Comparison of ENCODE assay signal across 24 mouse cellular contexts in genomic region chr1:168408757-168409156, GRCm38 (mm10). TPM values are rescaled to one million over a fixed set of nuclear protein-coding genes. Genes with fewer than 3 reads are reported as not detected.
DNase-seq lines count a peak whose midpoint lies in the region; ATAC-seq and TF ChIP-seq lines count a peak whose summit lies in the region.
"Had no signal": no experiment of that assay in that cellular context is flagged by ENCODE, and none has a peak within 500 bp of the region (broad histone marks: within the 10 kb centered on the region; RNA-seq: fewer than 3 reads in every experiment).

No protein-coding gene starts in this region.

- no peak for TF ChIP-seq POLR2A in lung, adult 2 months (IDR thresholded peaks at IDR 0.05; ENCODE audit: borderline replicate concordance, extremely low read depth, low read depth, low read length)

- peak overlapping the region; percentile 44; the same call in 1 of the 2 replicates for H3K27ac ChIP-seq in lung, embryonic 16.5 days (ENCODE audit: low read length)
- H3K27ac ChIP-seq in forebrain, postnatal 0 days (ENCODE audit: low read depth, low read length) = 0 out of 2 replicates have a peak overlapping the region, but pooled peaks have one; percentile 15
- H3K27ac ChIP-seq: embryonic facial prominence, embryonic 15.5 days; hindbrain, embryonic 13.5 days; limb, embryonic 13.5 days; liver, embryonic 13.5 days had no signal

- H3K4me3 ChIP-seq in lung, embryonic 16.5 days (ENCODE audit: low read length) = no peak overlapping the region
- H3K4me3 ChIP-seq in lung, adult 2 months (replicated peaks; ENCODE audit: extremely low read depth, low read depth, low read length) = no peak overlapping the region
- H3K4me3 ChIP-seq in forebrain, postnatal 0 days (ENCODE audit: low read depth, low read length) = no peak overlapping the region
- H3K4me3 ChIP-seq: embryonic facial prominence, embryonic 15.5 days; hindbrain, embryonic 13.5 days; limb, embryonic 13.5 days; liver, embryonic 13.5 days; megakaryocyte, embryonic 14.5 days had no signal

- peak; percentile 59 for ATAC-seq in frontal cortex, adult (ENCODE audit: low TSS enrichment)
- ATAC-seq in lung, embryonic 16.5 days (ENCODE audit: low read depth) = no peak
- ATAC-seq in forebrain, postnatal 0 days = peak; percentile 40; the same call in 1 of the 2 replicates
- ATAC-seq: inflammation-experienced regulatory T-cells, adult 6 months had no signal

- DNase-seq in frontal cortex, postnatal 25 days (ENCODE audit: low spot score in 2 of 2) = no peak
- DNase-seq in heart, postnatal 4 days = peak; percentile 4
- no peak for DNase-seq in heart, adult 18-20 months
- no peak for DNase-seq in lung, adult 2 months
- no peak for DNase-seq in forebrain, postnatal 0 days
- DNase-seq in spleen, postnatal 10 days (ENCODE audit: low spot score in 2 of 2) = no peak
- DNase-seq: adrenal gland, postnatal 36 days; cerebellum, adult 18-20 months; cerebellum, postnatal 25 days; kidney, adult 2 months; kidney, postnatal 4 days; liver, embryonic 13.5 days; lung, postnatal 14 days; midbrain, embryonic 14.5 days; right cerebral cortex, postnatal 4 days; thymus, postnatal 14 days had no signal

- H3K4me2 ChIP-seq in lung, embryonic 16.5 days (ENCODE audit: low read depth, low read length) = no peak overlapping the region
- H3K4me2 ChIP-seq in forebrain, postnatal 0 days (ENCODE audit: low read depth) = no peak overlapping the region
- H3K4me2 ChIP-seq: embryonic facial prominence, embryonic 15.5 days; hindbrain, embryonic 13.5 days; limb, embryonic 13.5 days; liver, embryonic 13.5 days had no signal

- H3K27me3 ChIP-seq in lung, embryonic 16.5 days (ENCODE audit: control insufficient read depth, insufficient read depth, low read depth, low read length) = no peaks in the 10 kb centered on the region
- no peaks in the 10 kb centered on the region for H3K27me3 ChIP-seq in forebrain, postnatal 0 days (ENCODE audit: insufficient read depth, low read length)
- H3K27me3 ChIP-seq: embryonic facial prominence, embryonic 15.5 days; hindbrain, embryonic 13.5 days; liver, embryonic 13.5 days; megakaryocyte, embryonic 14.5 days had no signal

- peaks cover 5% of the 10 kb centered on the region; the same call in 1 of the 2 replicates for H3K36me3 ChIP-seq in lung, embryonic 16.5 days (ENCODE audit: control insufficient read depth, insufficient read depth, low read length)
- H3K36me3 ChIP-seq in forebrain, postnatal 0 days (ENCODE audit: insufficient read depth) = peaks cover 27% of the 10 kb centered on the region
- H3K36me3 ChIP-seq: G1E; liver, embryonic 13.5 days had no signal

- H3K9ac ChIP-seq in lung, embryonic 16.5 days (ENCODE audit: low read length) = no peak overlapping the region
- H3K9ac ChIP-seq in forebrain, postnatal 0 days = no peak overlapping the region
- H3K9ac ChIP-seq: embryonic facial prominence, embryonic 15.5 days; hindbrain, embryonic 13.5 days; limb, embryonic 13.5 days; liver, embryonic 13.5 days had no signal

- WGBS in lung, embryonic 16.5 days = 50% methylated on average over 10 of the region's 10 CpGs
- 62% methylated on average over 10 of the region's 10 CpGs for WGBS in lung, adult 2 months
- 47% methylated on average over 10 of the region's 10 CpGs for WGBS in forebrain, postnatal 0 days

- peaks cover 37% of the 10 kb centered on the region for H3K4me1 ChIP-seq in lung, embryonic 16.5 days (replicated peaks; ENCODE audit: control insufficient read depth, insufficient read depth, low read length)
- peaks cover 8% of the 10 kb centered on the region for H3K4me1 ChIP-seq in lung, adult 2 months (ENCODE audit: control insufficient read depth, insufficient read depth, low read length)
- H3K4me1 ChIP-seq in forebrain, postnatal 0 days (ENCODE audit: insufficient read depth) = peaks cover 13% of the 10 kb centered on the region; the same call in 1 of the 2 replicates
- H3K4me1 ChIP-seq: liver, embryonic 13.5 days had no signal

- H3K9me3 ChIP-seq in lung, embryonic 16.5 days (ENCODE audit: control insufficient read depth, low read length) = no peaks in the 10 kb centered on the region
- H3K9me3 ChIP-seq in forebrain, postnatal 0 days (ENCODE audit: low read length) = no peaks in the 10 kb centered on the region
- H3K9me3 ChIP-seq: embryonic facial prominence, embryonic 15.5 days; hindbrain, embryonic 13.5 days; limb, embryonic 13.5 days; liver, embryonic 13.5 days; megakaryocyte, embryonic 14.5 days had no signal

- no peak for TF ChIP-seq CTCF in lung, adult 2 months (IDR thresholded peaks at IDR 0.05; ENCODE audit: insufficient read depth, low read length)
- 0 out of 2 replicates have a peak, but pooled peaks have one; percentile 14 for TF ChIP-seq CTCF in forebrain, postnatal 0 days (IDR thresholded peaks at IDR 0.05; ENCODE audit: low read depth)

RNA-seq across cellular contexts. Expression of gene Pbx1, which starts 23.3 kb away (rescaled TPM):
- total RNA-seq in heart, postnatal 4 days (2021) = 100 to 1,000 TPM in 1 of 2 experiments, 10 to 100 TPM in 1; 90.6 to 101 TPM
- 10 to 100 TPM; 49.2 to 51.9 TPM for total RNA-seq in heart, adult 18-20 months (2021)
- 34.0 and 34.3 TPM in 2 replicates for polyA plus RNA-seq in lung, embryonic 16.5 days (2015; fragmentation: Nextera tagmentation; extraction: Ambion mirVana)
- 45.2 and 56.8 TPM in 2 replicates for polyA plus RNA-seq in lung, adult 2 months (2012; rRNA removed)
- 79.2 and 95.9 TPM in 2 replicates for total RNA-seq in forebrain, postnatal 0 days (2014; rRNA removed)
- polyA plus RNA-seq in forebrain, postnatal 0 days (2015; fragmentation: Nextera tagmentation; extraction: Ambion mirVana) = 52.6 and 60.5 TPM in 2 replicates
- polyA plus RNA-seq: G1E had no signal
